Mouse (Mus musculus) brain, embryonic 14.5 days (tissue): ENCODE results near the gene Apon.

Experiments used
- CTCF ChIP-seq: fragments of 200-500 bp; IDR thresholded peaks from 2 replicates; pipeline ENCODE4 v1.5.1; 2012; ENCODE audit warnings: inconsistent platforms, mild to moderate bottlenecking, moderate library complexity, borderline replicate concordance; ENCODE audit not compliant: insufficient read depth, insufficient read length; ENCODE audit errors: extremely low read depth
- POLR2A ChIP-seq: fragments of 200-500 bp; IDR thresholded peaks from 2 replicates; pipeline ENCODE4 v1.6.1; 2012; ENCODE audit warnings: mild to moderate bottlenecking, inconsistent platforms, borderline replicate concordance; ENCODE audit not compliant: poor library complexity, insufficient read depth, insufficient read length, severe bottlenecking; ENCODE audit errors: extremely low read depth

DNA sequence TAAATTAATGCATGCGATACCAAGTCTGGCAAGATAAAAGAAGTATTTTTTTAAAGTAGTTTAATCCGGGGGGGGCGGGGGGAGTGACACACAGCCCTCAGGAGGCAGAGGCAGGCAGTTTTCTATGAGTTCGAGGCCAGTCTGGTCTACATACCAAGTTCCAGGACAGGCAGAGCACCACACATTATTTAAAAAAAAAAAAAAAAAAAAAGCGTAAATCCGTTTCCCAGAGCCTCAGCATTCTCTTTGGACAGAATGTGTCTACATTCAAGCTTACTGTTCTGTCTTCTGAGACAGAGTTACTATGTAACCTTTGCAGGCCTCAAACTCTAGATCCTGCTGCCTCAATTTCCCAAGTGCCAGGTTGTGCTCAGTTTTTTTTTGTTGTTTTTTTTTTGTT lies 41.7 kb upstream of the Apon start:
- TF ChIP-seq CTCF, result no peak
- no peak for TF ChIP-seq POLR2A
